Comparison of ENCODE assay signal across 7 mouse cellular contexts in genomic region chr1:63176259-63176603, GRCm38 (mm10). TPM values are rescaled to one million over a fixed set of nuclear protein-coding genes. Genes with fewer than 3 reads are reported as not detected.
A peak's percentile ranks its signal among the peaks of the same experiment; 100 is the strongest.
DNase-seq lines count a peak whose midpoint lies in the region; ATAC-seq lines count a peak whose summit lies in the region.

No protein-coding gene starts in this region.

- H3K4me1 ChIP-seq in lung, embryonic 16.5 days (replicated peaks; ENCODE audit: control insufficient read depth, insufficient read depth, low read length) = peaks cover 18% of the 10 kb centered on the region
- peaks cover 21% of the 10 kb centered on the region for H3K4me1 ChIP-seq in limb, embryonic 15.5 days
- peaks cover 19% of the 10 kb centered on the region; the same call in 1 of the 2 replicates for H3K4me1 ChIP-seq in stomach, embryonic 15.5 days

- no peaks in the 10 kb centered on the region for H3K27me3 ChIP-seq in lung, embryonic 16.5 days (ENCODE audit: control insufficient read depth, insufficient read depth, low read depth, low read length)
- H3K27me3 ChIP-seq in limb, embryonic 15.5 days = no peaks in the 10 kb centered on the region
- no peaks in the 10 kb centered on the region for H3K27me3 ChIP-seq in stomach, embryonic 15.5 days (replicated peaks)

- peak overlapping the region; percentile 87 for H3K4me2 ChIP-seq in lung, embryonic 16.5 days (ENCODE audit: low read depth, low read length)
- H3K4me2 ChIP-seq in limb, embryonic 15.5 days = peak overlapping the region; percentile 72
- H3K4me2 ChIP-seq in stomach, embryonic 15.5 days = peak overlapping the region; percentile 76

- under 1% methylated on average over 14 of the region's 14 CpGs for WGBS in lung, embryonic 16.5 days
- WGBS in limb, embryonic 15.5 days = under 1% methylated on average over 14 of the region's 14 CpGs
- WGBS in stomach, embryonic 15.5 days = under 1% methylated on average over 14 of the region's 14 CpGs

- no peaks in the 10 kb centered on the region for H3K9me3 ChIP-seq in lung, embryonic 16.5 days (ENCODE audit: control insufficient read depth, low read length)
- no peaks in the 10 kb centered on the region for H3K9me3 ChIP-seq in limb, embryonic 15.5 days
- H3K9me3 ChIP-seq in stomach, embryonic 15.5 days = no peaks in the 10 kb centered on the region

- peak; percentile 29 for ATAC-seq in lung, embryonic 16.5 days (ENCODE audit: low read depth)
- ATAC-seq in erythroid progenitor cell, adult 5-6 weeks (replicated peaks; ENCODE audit: low FRiP score, poor library complexity, severe bottlenecking) = peak; percentile 51
- ATAC-seq in limb, embryonic 15.5 days (ENCODE audit: insufficient number of reproducible peaks, low FRiP score, low TSS enrichment, low read depth) = peak; percentile 2; the same call in 1 of the 2 replicates
- ATAC-seq in stomach, embryonic 15.5 days (ENCODE audit: insufficient read depth, low FRiP score, low read depth) = peak; percentile 23

- peak overlapping the region; percentile 94 for H3K27ac ChIP-seq in lung, embryonic 16.5 days (ENCODE audit: low read length)
- H3K27ac ChIP-seq in limb, embryonic 15.5 days = peak overlapping the region; percentile 95
- H3K27ac ChIP-seq in stomach, embryonic 15.5 days = peak overlapping the region; percentile 83

- DNase-seq in lung, postnatal 4 days = no peak
- DNase-seq in gastrocnemius, postnatal 10 days = no peak
- DNase-seq in ovary, adult 18-20 months (ENCODE audit: low spot score) = no peak

- H3K36me3 ChIP-seq in lung, embryonic 16.5 days (ENCODE audit: control insufficient read depth, insufficient read depth, low read length) = peaks cover 21% of the 10 kb centered on the region
- peaks cover 31% of the 10 kb centered on the region for H3K36me3 ChIP-seq in limb, embryonic 15.5 days
- H3K36me3 ChIP-seq in stomach, embryonic 15.5 days = peaks cover 22% of the 10 kb centered on the region

- peak overlapping the region; percentile 67 for H3K4me3 ChIP-seq in lung, embryonic 16.5 days (ENCODE audit: low read length)
- H3K4me3 ChIP-seq in limb, embryonic 15.5 days = peak overlapping the region; percentile 65
- H3K4me3 ChIP-seq in stomach, embryonic 15.5 days (replicated peaks) = peak overlapping the region; percentile 94

- peak overlapping the region; percentile 98 for H3K9ac ChIP-seq in lung, embryonic 16.5 days (ENCODE audit: low read length)
- H3K9ac ChIP-seq in limb, embryonic 15.5 days = peak overlapping the region; percentile 74
- peak overlapping the region; percentile 89 for H3K9ac ChIP-seq in stomach, embryonic 15.5 days

RNA-seq across cellular contexts. Expression of gene Eef1b2, which starts 0.4 kb away (rescaled TPM):
- polyA plus RNA-seq in lung, embryonic 16.5 days (2015; fragmentation: Nextera tagmentation; extraction: Ambion mirVana) = 461 and 480 TPM in 2 replicates
- 300 and 336 TPM in 2 replicates for total RNA-seq in erythroid progenitor cell, adult 5-6 weeks (2015; ENCODE audit: low replicate concordance)
- total RNA-seq in erythroid progenitor cell, adult 5-6 weeks (2017; ENCODE audit: low replicate concordance) = 425 and 688 TPM in 2 replicates
- 573 and 595 TPM in 2 replicates for polyA plus RNA-seq in limb, embryonic 15.5 days (2015; fragmentation: Nextera tagmentation; extraction: Ambion mirVana)
- polyA plus RNA-seq in stomach, embryonic 15.5 days (2015; fragmentation: Nextera tagmentation; extraction: Ambion mirVana) = 572 and 599 TPM in 2 replicates
- 100 to 1,000 TPM; 594 to 615 TPM for total RNA-seq in gastrocnemius, postnatal 10 days (2021)

RNA-seq across cellular contexts. Expression of gene Ndufs1, which starts 0.4 kb away (rescaled TPM):
- 123 and 131 TPM in 2 replicates for polyA plus RNA-seq in lung, embryonic 16.5 days (2015; fragmentation: Nextera tagmentation; extraction: Ambion mirVana)
- 54.9 and 80.0 TPM in 2 replicates for total RNA-seq in erythroid progenitor cell, adult 5-6 weeks (2015; ENCODE audit: low replicate concordance)
- 76.9 and 90.8 TPM in 2 replicates for total RNA-seq in erythroid progenitor cell, adult 5-6 weeks (2017; ENCODE audit: low replicate concordance)
- 112 and 131 TPM in 2 replicates for polyA plus RNA-seq in limb, embryonic 15.5 days (2015; fragmentation: Nextera tagmentation; extraction: Ambion mirVana)
- polyA plus RNA-seq in stomach, embryonic 15.5 days (2015; fragmentation: Nextera tagmentation; extraction: Ambion mirVana) = 125 and 138 TPM in 2 replicates
- total RNA-seq in gastrocnemius, postnatal 10 days (2021) = 100 to 1,000 TPM; 280 to 329 TPM

RNA-seq across cellular contexts. Expression of gene Gpr1, which starts 38.1 kb away (rescaled TPM):
- polyA plus RNA-seq in lung, embryonic 16.5 days (2015; fragmentation: Nextera tagmentation; extraction: Ambion mirVana) = not detected in 2 replicates
- total RNA-seq in erythroid progenitor cell, adult 5-6 weeks (2015; ENCODE audit: low replicate concordance) = not detected in 2 replicates
- total RNA-seq in erythroid progenitor cell, adult 5-6 weeks (2017; ENCODE audit: low replicate concordance) = not detected in 2 replicates
- polyA plus RNA-seq in limb, embryonic 15.5 days (2015; fragmentation: Nextera tagmentation; extraction: Ambion mirVana) = 0.17 and 0.63 TPM in 2 replicates
- 0.10 and 0.15 TPM in 2 replicates for polyA plus RNA-seq in stomach, embryonic 15.5 days (2015; fragmentation: Nextera tagmentation; extraction: Ambion mirVana)
- total RNA-seq in gastrocnemius, postnatal 10 days (2021) = under 1 TPM; 0.29 to 0.59 TPM
